Mouse (Mus musculus) monocyte, adult 59 days (primary cell): Measurements from ENCODE around the gene Scgb2b26. TPM values are rescaled to one million over a fixed set of nuclear protein-coding genes. Genes with fewer than 3 reads are reported as not detected.

ENCODE experiments used
- total RNA-seq, 2 experiments: library from RNA; stranded (reverse); gene quantifications; one replicate each; pipeline ENCODE4 v1.2.4; 2023

Scgb2b26 gene
- total RNA-seq = not detected

GRCm38 (mm10) chr7:33944940-33945339 is at the start of gene Scgb2b26:
Gene Scgb2b26, minus strand, starts transcription at chr7:33945040.

Other genes with a start within 250 kb of the Scgb2b26 start
- not detected for gene Scgb2b24, start 205.7 kb downstream of the Scgb2b26 start, total RNA-seq
- not detected for gene Scgb1b24, start 201.2 kb downstream of the Scgb2b26 start, total RNA-seq
- not detected for gene Scgb2b27, start 68.9 kb upstream of the Scgb2b26 start, total RNA-seq
- not detected for gene Scgb1b27, start 76.4 kb upstream of the Scgb2b26 start, total RNA-seq
- not detected for gene Scgb1b30, start 150.4 kb upstream of the Scgb2b26 start, total RNA-seq
- 1 to 10 TPM; 1.1 to 1.7 TPM for gene Wtip, start 188.2 kb upstream of the Scgb2b26 start, total RNA-seq
- 10 to 100 TPM; 53.4 to 55.5 TPM for gene Uba2, start 224.6 kb upstream of the Scgb2b26 start, total RNA-seq